Mouse (Mus musculus): Measurements from ENCODE around the gene Elp5. TPM values are rescaled to one million over a fixed set of nuclear protein-coding genes. Genes with fewer than 3 reads are reported as not detected.
"Not testable (repeated sequence)": the region's sequence is repeated elsewhere in the genome, so short reads cannot be mapped to it uniquely, and the experiment has no call there.

Elp5 gene
- polyA plus RNA-seq, 1 experiment from 2014 or later: 126 TPM

DNA sequence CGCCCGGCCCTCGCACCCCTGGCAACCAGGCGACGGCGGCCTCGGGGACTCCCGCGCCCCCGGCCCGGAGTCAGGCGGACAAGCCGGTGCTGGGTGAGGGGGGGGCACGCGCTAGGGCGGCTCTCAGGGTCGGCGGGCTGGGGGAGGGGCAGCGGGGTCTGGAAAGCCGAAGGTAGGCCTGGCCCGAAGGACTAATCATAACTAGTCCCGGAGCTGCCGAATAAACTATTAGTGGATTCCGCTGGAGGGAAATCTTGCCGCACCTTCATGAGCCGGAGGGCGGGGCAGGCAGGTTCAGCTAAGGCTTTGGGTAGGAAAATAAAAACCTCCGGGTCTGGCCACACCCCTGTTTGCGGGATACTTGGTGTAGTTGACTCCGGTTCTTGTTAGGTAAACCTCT lies 46.2 kb downstream of the Elp5 start:
- no peaks in the 10 kb centered on the region for H3K36me3 ChIP-seq
- H3K9me3 ChIP-seq: no peaks in the 10 kb centered on the region
- H3K4me1 ChIP-seq: peaks cover 48% of the 10 kb centered on the region
- H3K4me2 ChIP-seq (replicated peaks): peak overlapping the region; percentile 100
- ATAC-seq (ENCODE audit: low FRiP score, low read depth): 0 out of 2 replicates have a peak, but pooled peaks have one; percentile 1
- WGBS: under 1% methylated on average over 29 of the region's 30 CpGs
- H3K27ac ChIP-seq: no peak overlapping the region
- H3K4me3 ChIP-seq: peak overlapping the region; percentile 64
- H3K27me3 ChIP-seq: peaks cover 18% of the 10 kb centered on the region
- peak overlapping the region; percentile 80 for H3K9ac ChIP-seq

GRCm38 (mm10) chr11:69935137-69935879 lies 47.0 kb downstream of the Elp5 start, which contains the start of gene Ybx2:
Ybx2 (plus strand) TSS chr11:69935796.
- Histone ChIP-seq H3K27me3 (peaks cover 18% of the 10 kb centered on the region), H3K27ac (peak within 1 kb of the TSS; percentile 3; the same call in 1 of the 2 replicates), H3K4me1 (peaks cover 48% of the 10 kb centered on the region), H3K9me3 (no peaks in the 10 kb centered on the region), H3K36me3 (no peaks in the 10 kb centered on the region), H3K4me2 (replicated peaks) (peak within 1 kb of the TSS; percentile 100), H3K4me3 (peak within 1 kb of the TSS; percentile 64), H3K9ac (peak within 1 kb of the TSS; percentile 80)
- WGBS: under 1% methylated on average over 56 of the region's 62 CpGs
- peak; percentile 90 for ATAC-seq (ENCODE audit: low FRiP score, low read depth)

GRCm38 (mm10) chr11:69934681-69935080 lies 47.6 kb downstream of the Elp5 start:
- H3K27me3 ChIP-seq: peaks cover 18% of the 10 kb centered on the region
- peak overlapping the region; percentile 100 for H3K4me2 ChIP-seq (replicated peaks)
- no peak overlapping the region; the same call in 1 of the 2 replicates for H3K27ac ChIP-seq
- peak overlapping the region; percentile 31; the same call in 1 of the 2 replicates for H3K4me3 ChIP-seq
- H3K9me3 ChIP-seq: no peaks in the 10 kb centered on the region
- no peaks in the 10 kb centered on the region for H3K36me3 ChIP-seq
- H3K4me1 ChIP-seq: peaks cover 48% of the 10 kb centered on the region
- WGBS: 20% methylated on average over 6 of the region's 6 CpGs
- H3K9ac ChIP-seq: no peak overlapping the region
- no peak for ATAC-seq (ENCODE audit: low FRiP score, low read depth)

DNA sequence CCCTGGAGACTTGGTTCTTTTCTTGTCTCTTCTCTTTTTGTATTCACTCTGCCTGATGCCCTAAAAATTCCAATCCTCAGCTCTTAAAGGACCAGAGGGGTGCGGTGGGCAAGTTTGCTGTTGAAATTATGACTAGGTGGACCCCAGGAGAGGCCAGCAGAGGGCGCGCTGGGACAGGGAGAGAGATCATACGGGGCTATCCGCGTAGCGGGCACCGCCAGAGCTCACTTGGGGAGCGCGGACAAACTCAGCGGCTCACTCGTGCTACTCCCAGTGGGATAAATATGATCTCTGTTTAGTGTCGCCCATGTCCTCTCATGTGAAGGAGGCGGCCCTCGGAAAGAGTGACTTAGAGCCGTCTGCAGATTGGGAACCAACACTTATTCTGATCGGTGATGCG lies 48.1 kb downstream of the Elp5 start:
- peak overlapping the region; percentile 31; the same call in 1 of the 2 replicates for H3K9ac ChIP-seq
- 1% methylated on average over 18 of the region's 18 CpGs for WGBS
- peak overlapping the region; percentile 31 for H3K4me3 ChIP-seq
- H3K36me3 ChIP-seq: no peaks in the 10 kb centered on the region
- peak overlapping the region; percentile 100 for H3K4me2 ChIP-seq (replicated peaks)
- H3K9me3 ChIP-seq: no peaks in the 10 kb centered on the region
- H3K4me1 ChIP-seq: peaks cover 47% of the 10 kb centered on the region
- ATAC-seq (ENCODE audit: low FRiP score, low read depth): peak; percentile 20; the same call in 1 of the 2 replicates
- H3K27me3 ChIP-seq: peaks cover 18% of the 10 kb centered on the region
- no peak overlapping the region for H3K27ac ChIP-seq

DNA sequence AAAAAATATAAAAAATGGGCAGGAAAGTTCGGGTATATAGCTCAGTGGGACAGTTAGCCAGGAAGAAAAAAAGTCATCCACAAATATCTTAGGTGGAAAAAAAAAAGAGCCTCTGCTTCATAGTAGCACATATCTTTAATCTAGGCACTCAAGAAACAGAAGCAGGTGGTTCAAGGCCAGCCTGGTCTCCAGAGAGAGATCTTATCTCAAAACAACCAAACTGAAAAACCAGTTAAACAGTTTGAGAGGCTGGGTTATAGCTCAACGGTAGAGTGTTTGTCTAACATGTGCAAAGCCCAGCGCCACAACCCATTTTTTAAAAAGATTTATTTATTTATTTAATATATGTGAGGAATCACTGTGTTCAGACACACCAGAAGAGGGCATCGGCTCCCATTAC lies 49.3 kb downstream of the Elp5 start:
- peaks cover 15% of the 10 kb centered on the region for H3K27me3 ChIP-seq
- no peak overlapping the region for H3K27ac ChIP-seq
- peaks cover 36% of the 10 kb centered on the region for H3K4me1 ChIP-seq
- H3K9me3 ChIP-seq: no peaks in the 10 kb centered on the region
- WGBS: 75% methylated on average over 4 of the region's 4 CpGs
- ATAC-seq (ENCODE audit: low FRiP score, low read depth): no peak
- no peaks in the 10 kb centered on the region for H3K36me3 ChIP-seq
- H3K9ac ChIP-seq: no peak overlapping the region
- no peak overlapping the region for H3K4me3 ChIP-seq
- no peak overlapping the region for H3K4me2 ChIP-seq (replicated peaks)

- peaks cover 28% of the 10 kb centered on the region for H3K4me1 ChIP-seq
- ATAC-seq (ENCODE audit: low FRiP score, low read depth): no peak
- no peak overlapping the region for H3K9ac ChIP-seq
- H3K9me3 ChIP-seq: no peaks in the 10 kb centered on the region
- 43% methylated on average over 3 of the region's 3 CpGs for WGBS
- H3K4me3 ChIP-seq: no peak overlapping the region
- H3K36me3 ChIP-seq: no peaks in the 10 kb centered on the region
- H3K27ac ChIP-seq: no peak overlapping the region
- H3K4me2 ChIP-seq (replicated peaks): no peak overlapping the region
- H3K27me3 ChIP-seq: peaks cover 11% of the 10 kb centered on the region
Measured at GRCm38 (mm10) chr11:69932254-69932653, 50.1 kb downstream of the Elp5 start.

- no peak overlapping the region for H3K9ac ChIP-seq
- H3K36me3 ChIP-seq: no peaks in the 10 kb centered on the region
- no peak overlapping the region for H3K4me2 ChIP-seq (replicated peaks)
- 67% methylated on average over 8 of the region's 8 CpGs for WGBS
- no peak overlapping the region for H3K4me3 ChIP-seq
- peaks cover 7% of the 10 kb centered on the region for H3K27me3 ChIP-seq
- H3K4me1 ChIP-seq: peaks cover 23% of the 10 kb centered on the region
- ATAC-seq (ENCODE audit: low FRiP score, low read depth): no peak
- H3K9me3 ChIP-seq: no peaks in the 10 kb centered on the region
- H3K27ac ChIP-seq: no peak overlapping the region
Measured at GRCm38 (mm10) chr11:69931769-69932168, 50.5 kb downstream of the Elp5 start.

DNA sequence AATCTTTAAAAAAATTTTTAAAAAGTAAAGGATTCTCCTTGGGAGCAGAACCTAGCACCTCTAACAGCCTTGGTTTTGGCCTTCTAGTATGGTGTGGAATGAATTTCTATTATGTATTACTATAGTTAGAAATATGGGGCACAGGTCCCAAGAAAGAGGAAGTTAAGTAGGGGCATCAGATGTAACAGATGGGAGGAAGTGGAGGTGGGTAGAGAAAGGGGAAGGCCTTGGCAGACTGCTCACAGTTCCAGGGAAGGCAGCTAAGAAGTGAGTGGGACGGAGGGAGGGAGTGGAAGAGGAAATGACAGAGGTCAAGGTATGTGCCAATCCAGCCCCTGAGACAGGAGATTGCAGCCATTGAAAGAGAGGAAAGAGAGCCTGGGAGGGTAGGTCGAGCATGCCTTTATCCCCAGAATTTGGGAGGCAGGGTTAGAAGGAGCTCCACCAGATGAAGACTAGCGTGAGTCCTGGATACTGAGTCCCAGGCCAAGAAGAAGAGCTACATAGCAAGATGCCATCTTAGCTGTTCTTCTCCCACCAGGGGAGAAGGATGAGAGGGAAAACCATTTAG lies 51.3 kb downstream of the Elp5 start:
- peaks cover 16% of the 10 kb centered on the region for H3K4me1 ChIP-seq
- H3K36me3 ChIP-seq: no peaks in the 10 kb centered on the region
- no peaks in the 10 kb centered on the region for H3K9me3 ChIP-seq
- H3K9ac ChIP-seq: peak overlapping the region; percentile 3; the same call in 1 of the 2 replicates
- H3K27ac ChIP-seq: no peak overlapping the region
- no peak overlapping the region for H3K4me2 ChIP-seq (replicated peaks)
- ATAC-seq (ENCODE audit: low FRiP score, low read depth): no peak
- H3K4me3 ChIP-seq: no peak overlapping the region
- WGBS: 73% methylated on average over 3 of the region's 3 CpGs
- H3K27me3 ChIP-seq: peaks cover 4% of the 10 kb centered on the region

DNA sequence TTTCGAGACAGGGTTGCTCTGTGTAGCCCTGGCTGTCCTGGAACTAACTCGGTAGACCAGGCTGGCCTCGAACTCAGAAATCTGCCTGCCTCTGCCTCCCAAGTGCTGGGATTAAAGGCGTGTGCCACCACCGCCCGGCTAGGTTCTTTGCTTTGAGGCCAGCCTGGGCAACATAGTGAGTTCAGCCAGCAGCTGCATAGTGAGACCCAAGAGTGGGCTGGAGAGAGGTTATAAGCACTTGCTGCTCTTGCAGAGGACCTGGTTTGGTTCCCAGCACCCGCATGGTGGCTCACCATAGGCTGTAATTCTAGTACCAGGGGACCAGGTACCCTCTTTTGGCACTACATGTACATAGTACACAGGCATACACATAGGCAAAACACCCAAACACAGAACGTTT lies 52.1 kb downstream of the Elp5 start:
- not testable (repeated sequence) for H3K4me3 ChIP-seq; H3K27me3 ChIP-seq; H3K36me3 ChIP-seq; H3K4me2 ChIP-seq (replicated peaks); H3K9me3 ChIP-seq; ATAC-seq (ENCODE audit: low FRiP score, low read depth); H3K27ac ChIP-seq; H3K9ac ChIP-seq
- 85% methylated on average over 8 of the region's 8 CpGs for WGBS
- peaks cover 14% of the 10 kb centered on the region for H3K4me1 ChIP-seq

GRCm38 (mm10) chr11:69929712-69930111 lies 52.6 kb downstream of the Elp5 start:
- no peak overlapping the region for H3K4me2 ChIP-seq (replicated peaks)
- peaks cover 3% of the 10 kb centered on the region; the same call in 1 of the 2 replicates for H3K27me3 ChIP-seq
- H3K9ac ChIP-seq: no peak overlapping the region
- 83% methylated on average over 4 of the region's 4 CpGs for WGBS
- H3K27ac ChIP-seq: no peak overlapping the region
- no peaks in the 10 kb centered on the region for H3K36me3 ChIP-seq
- peaks cover 10% of the 10 kb centered on the region for H3K4me1 ChIP-seq
- no peak overlapping the region for H3K4me3 ChIP-seq
- H3K9me3 ChIP-seq: no peaks in the 10 kb centered on the region
- ATAC-seq (ENCODE audit: low FRiP score, low read depth): no peak

GRCm38 (mm10) chr11:69927501-69927900 lies 54.8 kb downstream of the Elp5 start:
- no peak for ATAC-seq (ENCODE audit: low FRiP score, low read depth)
- H3K9ac ChIP-seq: no peak overlapping the region
- H3K4me2 ChIP-seq (replicated peaks): no peak overlapping the region
- H3K27me3 ChIP-seq: no peaks in the 10 kb centered on the region
- no peak overlapping the region for H3K27ac ChIP-seq
- no peaks in the 10 kb centered on the region for H3K36me3 ChIP-seq
- no peaks in the 10 kb centered on the region for H3K9me3 ChIP-seq
- H3K4me3 ChIP-seq: no peak overlapping the region
- peaks cover 5% of the 10 kb centered on the region for H3K4me1 ChIP-seq
- 97% methylated on average over 2 of the region's 2 CpGs for WGBS

DNA sequence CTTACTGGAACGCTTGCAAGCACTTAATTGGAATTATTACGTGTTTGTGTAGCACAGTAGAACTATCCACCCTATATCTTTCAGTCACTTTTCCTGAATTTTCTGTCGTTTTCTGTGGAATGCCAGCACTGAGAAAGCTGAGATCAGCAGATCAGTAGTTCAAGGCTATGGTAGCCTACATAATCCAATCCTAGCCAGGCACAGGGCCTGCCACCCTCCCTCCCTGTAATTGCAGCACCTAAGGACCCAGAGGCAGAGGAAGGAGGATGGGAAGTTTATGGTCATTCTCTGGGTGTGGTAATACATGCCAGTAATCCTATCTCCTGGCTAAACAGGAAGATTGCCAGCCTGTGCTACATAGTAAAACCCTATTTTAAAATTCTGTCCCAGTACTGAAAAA lies 59.5 kb downstream of the Elp5 start:
- Histone ChIP-seq H3K4me3 (peak overlapping the region; percentile 90), H3K4me1 (peaks cover 26% of the 10 kb centered on the region), H3K4me2 (replicated peaks) (peak overlapping the region; percentile 88), H3K9ac (0 out of 2 replicates have a peak overlapping the region, but pooled peaks have one; percentile 19), H3K27me3 (no peaks in the 10 kb centered on the region), H3K9me3 (no peaks in the 10 kb centered on the region), H3K36me3 (peaks cover 18% of the 10 kb centered on the region), H3K27ac (peak overlapping the region; percentile 97; the same call in 1 of the 2 replicates)
- 59% methylated on average over 3 of the region's 3 CpGs for WGBS
- no peak for ATAC-seq (ENCODE audit: low FRiP score, low read depth)

Data from limb, embryonic 13.5 days (tissue).